Mouse (Mus musculus): Measurements from ENCODE around the gene Hoxa9. TPM values are rescaled to one million over a fixed set of nuclear protein-coding genes. Genes with fewer than 3 reads are reported as not detected.

Gene Hoxa9
- polyA plus RNA-seq, 1 experiment from 2014 or later: 67.8 TPM

- H3K4me1 ChIP-seq (ENCODE audit: control insufficient read depth, insufficient read depth, low read length): peaks cover 65% of the 10 kb centered on the region
Measured at GRCm38 (mm10) chr6:52190410-52190809, 40.5 kb downstream of the Hoxa9 start.

GRCm38 (mm10) chr6:52189909-52190308, 41.0 kb downstream of the Hoxa9 start:
- ATAC-seq (ENCODE audit: low FRiP score, low TSS enrichment): no peak
- Histone ChIP-seq H3K4me3 (ENCODE audit: low read length) (peak overlapping the region; percentile 57; the same call in 1 of the 2 replicates), H3K27ac (ENCODE audit: low read depth, low read length) (peak overlapping the region; percentile 95), H3K9ac (ENCODE audit: low read depth, low read length) (peak overlapping the region; percentile 88), H3K9me3 (ENCODE audit: control insufficient read depth, low read length) (no peaks in the 10 kb centered on the region), H3K4me2 (replicated peaks; ENCODE audit: low read depth, low read length) (peak overlapping the region; percentile 97), H3K36me3 (ENCODE audit: control insufficient read depth, insufficient read depth, low read length) (peaks cover 20% of the 10 kb centered on the region; the same call in 1 of the 2 replicates), H3K27me3 (ENCODE audit: control insufficient read depth, insufficient read depth, low read length) (no peaks in the 10 kb centered on the region), H3K4me1 (ENCODE audit: control insufficient read depth, insufficient read depth, low read length) (peaks cover 66% of the 10 kb centered on the region)
- WGBS: 19% methylated on average over 8 of the region's 8 CpGs

More at GRCm38 (mm10) chr6:52190410-52190809, 40.5 kb downstream of the Hoxa9 start:
- Histone ChIP-seq H3K9ac (ENCODE audit: low read depth, low read length) (peak overlapping the region; percentile 88), H3K27me3 (ENCODE audit: control insufficient read depth, insufficient read depth, low read length) (no peaks in the 10 kb centered on the region), H3K36me3 (ENCODE audit: control insufficient read depth, insufficient read depth, low read length) (peaks cover 20% of the 10 kb centered on the region; the same call in 1 of the 2 replicates), H3K4me3 (ENCODE audit: low read length) (peak overlapping the region; percentile 57), H3K27ac (ENCODE audit: low read depth, low read length) (peak overlapping the region; percentile 95), H3K9me3 (ENCODE audit: control insufficient read depth, low read length) (no peaks in the 10 kb centered on the region), H3K4me2 (replicated peaks; ENCODE audit: low read depth, low read length) (peak overlapping the region; percentile 97)
- 2% methylated on average over 23 of the region's 23 CpGs for WGBS
- ATAC-seq (ENCODE audit: low FRiP score, low TSS enrichment): no peak

- Histone ChIP-seq H3K4me3 (ENCODE audit: low read length) (no peak overlapping the region), H3K36me3 (ENCODE audit: control insufficient read depth, insufficient read depth, low read length) (peaks cover 20% of the 10 kb centered on the region; the same call in 1 of the 2 replicates), H3K4me2 (replicated peaks; ENCODE audit: low read depth, low read length) (0 out of 2 replicates have a peak overlapping the region, but pooled peaks have one; percentile 1), H3K9ac (ENCODE audit: low read depth, low read length) (no peak overlapping the region), H3K27me3 (ENCODE audit: control insufficient read depth, insufficient read depth, low read length) (no peaks in the 10 kb centered on the region), H3K4me1 (ENCODE audit: control insufficient read depth, insufficient read depth, low read length) (peaks cover 66% of the 10 kb centered on the region), H3K9me3 (ENCODE audit: control insufficient read depth, low read length) (no peaks in the 10 kb centered on the region), H3K27ac (ENCODE audit: low read depth, low read length) (peak overlapping the region; percentile 95; the same call in 1 of the 2 replicates)
- ATAC-seq (ENCODE audit: low FRiP score, low TSS enrichment): no peak
- WGBS: 25% methylated on average over 5 of the region's 5 CpGs
Measured at GRCm38 (mm10) chr6:52189172-52189591, 41.7 kb downstream of the Hoxa9 start.

- H3K4me1 ChIP-seq (ENCODE audit: control insufficient read depth, insufficient read depth, low read length): peaks cover 72% of the 10 kb centered on the region
- H3K4me3 ChIP-seq (ENCODE audit: low read length): no peak overlapping the region
- no peaks in the 10 kb centered on the region for H3K27me3 ChIP-seq (ENCODE audit: control insufficient read depth, insufficient read depth, low read length)
- 64% methylated on average over 1 of the region's 1 CpGs for WGBS
- peak overlapping the region; percentile 24; the same call in 1 of the 2 replicates for H3K27ac ChIP-seq (ENCODE audit: low read depth, low read length)
- no peak for ATAC-seq (ENCODE audit: low FRiP score, low TSS enrichment)
- no peaks in the 10 kb centered on the region for H3K9me3 ChIP-seq (ENCODE audit: control insufficient read depth, low read length)
- no peak overlapping the region for H3K4me2 ChIP-seq (replicated peaks; ENCODE audit: low read depth, low read length)
- no peak overlapping the region for H3K9ac ChIP-seq (ENCODE audit: low read depth, low read length)
- H3K36me3 ChIP-seq (ENCODE audit: control insufficient read depth, insufficient read depth, low read length): peaks cover 24% of the 10 kb centered on the region; the same call in 1 of the 2 replicates
Measured at GRCm38 (mm10) chr6:52186500-52186899, 44.4 kb downstream of the Hoxa9 start.

- WGBS: 30% methylated on average over 3 of the region's 3 CpGs
- H3K36me3 ChIP-seq (ENCODE audit: control insufficient read depth, insufficient read depth, low read length): peaks cover 29% of the 10 kb centered on the region; the same call in 1 of the 2 replicates
- peak overlapping the region; percentile 94; the same call in 1 of the 2 replicates for H3K27ac ChIP-seq (ENCODE audit: low read depth, low read length)
- H3K9me3 ChIP-seq (ENCODE audit: control insufficient read depth, low read length): no peaks in the 10 kb centered on the region
- peaks cover 79% of the 10 kb centered on the region for H3K4me1 ChIP-seq (ENCODE audit: control insufficient read depth, insufficient read depth, low read length)
- H3K27me3 ChIP-seq (ENCODE audit: control insufficient read depth, insufficient read depth, low read length): no peaks in the 10 kb centered on the region
- H3K4me2 ChIP-seq (replicated peaks; ENCODE audit: low read depth, low read length): peak overlapping the region; percentile 25; the same call in 1 of the 2 replicates
- H3K4me3 ChIP-seq (ENCODE audit: low read length): no peak overlapping the region
- H3K9ac ChIP-seq (ENCODE audit: low read depth, low read length): peak overlapping the region; percentile 24; the same call in 1 of the 2 replicates
- no peak for ATAC-seq (ENCODE audit: low FRiP score, low TSS enrichment)
Measured at GRCm38 (mm10) chr6:52185834-52186233, 45.1 kb downstream of the Hoxa9 start.

- H3K4me1 ChIP-seq (ENCODE audit: control insufficient read depth, insufficient read depth, low read length): peaks cover 79% of the 10 kb centered on the region
- no peak for ATAC-seq (ENCODE audit: low FRiP score, low TSS enrichment)
- peaks cover 29% of the 10 kb centered on the region; the same call in 1 of the 2 replicates for H3K36me3 ChIP-seq (ENCODE audit: control insufficient read depth, insufficient read depth, low read length)
- H3K9me3 ChIP-seq (ENCODE audit: control insufficient read depth, low read length): no peaks in the 10 kb centered on the region
- peak overlapping the region; percentile 25 for H3K4me2 ChIP-seq (replicated peaks; ENCODE audit: low read depth, low read length)
- H3K27ac ChIP-seq (ENCODE audit: low read depth, low read length): peak overlapping the region; percentile 94; the same call in 1 of the 2 replicates
- H3K9ac ChIP-seq (ENCODE audit: low read depth, low read length): peak overlapping the region; percentile 24; the same call in 1 of the 2 replicates
- no peak overlapping the region for H3K4me3 ChIP-seq (ENCODE audit: low read length)
- WGBS: 2% methylated on average over 19 of the region's 19 CpGs
- no peaks in the 10 kb centered on the region for H3K27me3 ChIP-seq (ENCODE audit: control insufficient read depth, insufficient read depth, low read length)
Measured at GRCm38 (mm10) chr6:52185222-52185621, 45.7 kb downstream of the Hoxa9 start.

- WGBS: 21% methylated on average over 6 of the region's 6 CpGs
- Histone ChIP-seq H3K4me3 (ENCODE audit: low read length) (no peak overlapping the region), H3K4me1 (ENCODE audit: control insufficient read depth, insufficient read depth, low read length) (peaks cover 79% of the 10 kb centered on the region), H3K9ac (ENCODE audit: low read depth, low read length) (peak overlapping the region; percentile 13; the same call in 1 of the 2 replicates), H3K27ac (ENCODE audit: low read depth, low read length) (peak overlapping the region; percentile 94), H3K27me3 (ENCODE audit: control insufficient read depth, insufficient read depth, low read length) (no peaks in the 10 kb centered on the region), H3K9me3 (ENCODE audit: control insufficient read depth, low read length) (no peaks in the 10 kb centered on the region), H3K4me2 (replicated peaks; ENCODE audit: low read depth, low read length) (peak overlapping the region; percentile 25; the same call in 1 of the 2 replicates), H3K36me3 (ENCODE audit: control insufficient read depth, insufficient read depth, low read length) (peaks cover 26% of the 10 kb centered on the region; the same call in 1 of the 2 replicates)
- ATAC-seq (ENCODE audit: low FRiP score, low TSS enrichment): no peak
Measured at GRCm38 (mm10) chr6:52184668-52185067, 46.2 kb downstream of the Hoxa9 start.

GRCm38 (mm10) chr6:52183311-52184080, 47.4 kb downstream of the Hoxa9 start:
- Histone ChIP-seq H3K4me2 (replicated peaks; ENCODE audit: low read depth, low read length) (peak overlapping the region; percentile 27), H3K9me3 (ENCODE audit: control insufficient read depth, low read length) (no peaks in the 10 kb centered on the region), H3K27ac (ENCODE audit: low read depth, low read length) (peak overlapping the region; percentile 94), H3K36me3 (ENCODE audit: control insufficient read depth, insufficient read depth, low read length) (peaks cover 24% of the 10 kb centered on the region; the same call in 1 of the 2 replicates), H3K9ac (ENCODE audit: low read depth, low read length) (peak overlapping the region; percentile 40; the same call in 1 of the 2 replicates), H3K27me3 (ENCODE audit: control insufficient read depth, insufficient read depth, low read length) (no peaks in the 10 kb centered on the region), H3K4me1 (ENCODE audit: control insufficient read depth, insufficient read depth, low read length) (peaks cover 78% of the 10 kb centered on the region), H3K4me3 (ENCODE audit: low read length) (no peak overlapping the region)
- WGBS: 12% methylated on average over 10 of the region's 10 CpGs
- ATAC-seq (ENCODE audit: low FRiP score, low TSS enrichment): peak; percentile 2; the same call in 1 of the 2 replicates

All from kidney, embryonic 14.5 days (tissue).